Mouse (Mus musculus) cerebellum, adult 2 months (tissue): Measurements from ENCODE around the gene Pex16. TPM values are rescaled to one million over a fixed set of nuclear protein-coding genes. Genes with fewer than 3 reads are reported as not detected.

ENCODE experiments used
- DNase-seq, 2 experiments: peaks; one replicate each; pipeline ENCODE4 v3.0.0; 2021
- H3K27ac ChIP-seq: fragments of 200-500 bp; 2 replicates; pipeline ENCODE4 v1.5.1; 2012; ENCODE audit warnings: low read length, control low read depth, inconsistent platforms; ENCODE audit not compliant: insufficient read depth
- H3K27me3 ChIP-seq: fragments of 200-500 bp; 2 replicates; pipeline ENCODE4 v1.6.1; 2012; ENCODE audit warnings: inconsistent platforms, mild to moderate bottlenecking, low read length, moderate library complexity; ENCODE audit not compliant: control insufficient read depth, insufficient read depth
- H3K4me1 ChIP-seq: fragments of 200-500 bp; 2 replicates; pipeline ENCODE4 v1.6.1; 2011; ENCODE audit warnings: low read length; ENCODE audit not compliant: control insufficient read depth, insufficient read depth
- H3K4me3 ChIP-seq: fragments of 200-500 bp; replicated peaks from 2 replicates; pipeline ENCODE3; 2011; ENCODE audit warnings: mild to moderate bottlenecking, low read depth, low read length, control low read depth; ENCODE audit not compliant: insufficient read depth
- CTCF ChIP-seq: fragments of 200-500 bp; IDR thresholded peaks from 2 replicates; pipeline ENCODE4 v1.5.1; 2011; ENCODE audit warnings: low read depth, mild to moderate bottlenecking, control low read depth, low read length, moderate library complexity, borderline replicate concordance; ENCODE audit not compliant: insufficient read depth
- POLR2A ChIP-seq: fragments of 200-500 bp; IDR thresholded peaks from 2 replicates; pipeline ENCODE4 v1.6.1; 2011; ENCODE audit warnings: low read length, control low read depth, borderline replicate concordance; ENCODE audit not compliant: insufficient read depth
- WGBS: fragments of 180-500 bp; shearing (Covaris S2); methylation state at CpG from one replicate; pipeline ENCODE4 v1.1.7; 2018; 5-methylcytosine and 5-hydroxymethylcytosine counted together
- polyA plus RNA-seq: library from polyadenylated mRNA; depleted of rRNA; stranded (reverse); fragments of >200 nt; gene quantifications from 2 replicates; pipeline ENCODE4 v1.2.3, GENCODE M21; 2012

The Pex16 gene
- polyA plus RNA-seq, 1 experiment, result 60.7 TPM

DNA sequence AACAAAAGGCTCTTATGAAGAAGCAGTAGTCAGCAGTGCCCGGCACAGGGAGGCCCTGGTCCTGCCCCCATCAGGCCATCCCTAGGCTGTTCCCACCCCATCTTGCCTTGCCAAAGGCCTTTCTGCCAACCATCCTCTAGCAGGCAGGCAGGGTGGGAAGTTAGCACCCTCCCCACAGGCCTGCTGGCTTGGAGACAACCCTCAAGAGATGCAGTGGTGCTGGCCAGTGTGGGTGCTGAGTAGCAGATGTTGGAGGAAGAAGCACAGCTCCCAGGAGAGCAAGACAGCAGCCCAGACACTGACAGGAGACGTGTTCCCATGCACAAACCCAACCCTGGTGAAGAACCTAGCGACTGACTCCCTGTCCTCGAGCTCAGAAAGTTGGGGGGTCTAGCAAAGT lies 13.2 kb downstream of the Pex16 start:
- 39% methylated on average over 4 of the region's 4 CpGs for WGBS

DNA sequence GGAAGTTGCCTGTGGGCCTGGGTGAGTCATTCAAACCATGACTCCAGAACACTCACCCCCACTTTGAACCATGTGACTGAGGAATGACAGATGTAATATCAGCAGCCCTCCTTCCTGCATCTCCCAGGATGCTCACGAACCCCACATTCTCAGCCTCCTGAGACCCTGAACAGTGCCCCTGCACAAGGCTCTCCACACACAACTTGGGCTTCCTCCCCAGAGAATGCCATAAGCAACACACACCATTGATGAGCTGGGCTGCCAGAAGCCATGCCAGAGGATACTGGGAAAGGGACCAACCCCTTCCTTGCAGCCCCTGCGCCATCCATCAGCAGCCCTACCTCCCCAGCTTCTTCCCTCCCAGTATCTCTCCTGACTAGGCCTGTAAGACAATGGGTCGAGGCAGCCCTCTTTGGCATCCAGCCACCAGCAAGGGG lies 13.6 kb downstream of the Pex16 start:
- WGBS, result 13% methylated on average over 3 of the region's 3 CpGs

More for the DNA sequence above, 13.2 kb downstream of the Pex16 start:
- no peaks in the 10 kb centered on the region for H3K27me3 ChIP-seq
- H3K27ac ChIP-seq, result peak overlapping the region; percentile 81
- TF ChIP-seq CTCF (no peak), POLR2A (no peak)
- DNase-seq, result peak in 1 of 2 experiments; percentile 57
- H3K4me1 ChIP-seq, result peaks cover 68% of the 10 kb centered on the region
- H3K4me3 ChIP-seq, result no peak overlapping the region

DNA sequence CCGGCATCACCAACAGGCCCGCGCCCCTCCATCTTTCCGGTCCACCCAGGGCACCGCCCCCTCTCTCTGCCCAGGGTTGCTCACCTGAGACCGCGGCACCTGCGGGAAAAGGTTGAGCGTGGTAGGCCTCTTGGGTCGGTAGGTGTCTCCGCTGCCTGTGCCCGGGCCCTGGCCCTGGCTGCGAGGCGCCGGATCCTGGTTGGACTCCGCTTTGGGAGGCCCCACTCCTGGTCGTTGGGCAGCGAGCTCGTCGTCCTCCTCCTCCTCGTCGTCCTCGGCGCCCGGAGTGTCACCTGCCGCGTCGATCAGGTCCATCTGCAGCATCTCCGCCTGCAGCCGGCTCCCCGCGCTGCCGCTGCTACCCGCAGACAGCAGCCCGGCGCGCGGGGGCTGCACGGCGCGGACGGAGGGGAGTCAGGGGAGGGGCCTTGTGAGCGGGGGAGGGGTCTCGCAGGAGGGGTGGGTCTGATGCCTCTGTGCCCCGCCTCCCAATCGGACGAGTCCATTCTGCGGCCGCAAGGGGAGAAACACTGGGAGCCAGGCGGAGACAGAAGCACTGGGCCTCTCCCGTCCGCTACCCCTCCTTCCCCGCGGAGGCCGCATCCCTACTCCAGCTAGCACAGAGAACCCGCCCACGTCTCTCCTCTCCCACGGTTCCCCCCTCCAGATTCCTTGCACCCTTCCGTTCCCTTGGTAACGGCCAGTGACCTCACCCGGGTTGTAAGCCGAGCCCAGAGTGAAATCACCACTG lies 14.6 kb downstream of the Pex16 start:
- peaks cover 69% of the 10 kb centered on the region for H3K4me1 ChIP-seq

More for the DNA sequence above, 13.6 kb downstream of the Pex16 start:
- DNase-seq, result peak in 1 of 2 experiments; percentile 39
- H3K27ac ChIP-seq, result peak overlapping the region; percentile 81
- H3K4me1 ChIP-seq, result peaks cover 68% of the 10 kb centered on the region
- no peaks in the 10 kb centered on the region for H3K27me3 ChIP-seq
- TF ChIP-seq POLR2A (no peak), CTCF (no peak)
- H3K4me3 ChIP-seq, result peak overlapping the region; percentile 38

DNA sequence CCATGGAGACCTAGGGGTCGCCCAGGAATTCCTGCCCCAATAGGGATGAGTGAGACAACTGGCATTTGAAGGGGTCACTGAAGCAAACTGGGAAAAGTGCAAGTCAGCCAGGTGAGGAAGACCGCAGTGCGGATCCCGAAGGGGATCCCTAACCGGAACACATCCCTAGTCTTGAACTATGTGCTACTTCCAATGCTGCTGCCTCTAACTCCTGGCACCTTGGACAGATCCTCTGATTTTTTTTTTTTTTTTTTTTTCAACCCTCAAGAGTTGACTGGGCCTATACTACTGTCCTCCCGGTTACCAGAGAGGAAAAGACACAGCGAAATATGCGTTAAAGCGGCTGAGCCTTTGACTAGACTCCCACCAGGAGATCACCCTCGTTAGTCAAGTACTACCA lies 15.2 kb downstream of the Pex16 start:
- Histone ChIP-seq H3K27me3 (no peaks in the 10 kb centered on the region), H3K4me1 (peaks cover 69% of the 10 kb centered on the region), H3K27ac (peak overlapping the region; percentile 22), H3K4me3 (peak overlapping the region; percentile 38)
- 26% methylated on average over 10 of the region's 10 CpGs for WGBS
- TF ChIP-seq POLR2A (no peak), CTCF (no peak)
- no peak for DNase-seq

More for the DNA sequence above, 14.6 kb downstream of the Pex16 start:
- peak overlapping the region; percentile 81 for H3K27ac ChIP-seq
- WGBS, result 1% methylated on average over 60 of the region's 62 CpGs
- peak overlapping the region; percentile 38 for H3K4me3 ChIP-seq
- no peaks in the 10 kb centered on the region for H3K27me3 ChIP-seq
- peak; percentile 86 to 91 for DNase-seq
- TF ChIP-seq POLR2A (no peak), CTCF (no peak)

DNA sequence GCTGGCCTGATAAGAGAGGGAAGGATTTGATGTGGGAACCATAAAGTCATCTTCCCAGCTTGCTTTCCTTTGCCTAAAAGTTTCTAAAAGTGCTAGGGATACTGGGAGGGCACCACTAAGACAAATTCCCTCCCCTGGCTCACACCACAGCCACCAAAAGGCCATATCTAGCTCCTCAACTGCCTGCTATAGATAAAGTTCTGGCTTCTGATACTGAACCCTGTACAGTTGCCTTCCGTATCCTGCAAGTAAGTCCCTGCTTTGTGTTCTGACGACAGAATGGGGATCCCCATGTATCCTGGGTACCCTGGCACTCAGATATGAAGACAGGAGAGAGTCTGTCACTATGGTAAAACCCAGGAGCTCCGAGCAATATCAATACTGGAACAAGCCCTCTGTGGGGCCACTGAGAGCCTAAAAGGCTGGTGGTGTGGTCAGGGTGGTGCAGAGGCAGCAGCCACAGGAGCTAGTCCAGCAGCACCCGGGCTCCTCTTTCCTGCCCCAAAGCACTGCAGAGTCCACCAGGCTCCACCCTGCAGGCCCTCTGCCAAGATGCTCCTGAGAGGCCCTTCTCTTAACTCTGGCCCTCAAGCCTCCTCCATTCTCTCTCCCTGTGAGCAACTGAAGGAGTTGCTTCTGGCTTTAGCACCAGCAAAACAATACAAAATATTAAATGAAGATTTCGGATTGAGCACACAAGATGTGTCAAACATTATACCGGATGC lies 15.9 kb downstream of the Pex16 start:
- TF ChIP-seq POLR2A (no peak), CTCF (no peak)
- no peak overlapping the region for H3K4me3 ChIP-seq
- 41% methylated on average over 6 of the region's 6 CpGs for WGBS
- H3K27ac ChIP-seq, result peak overlapping the region; percentile 18; the same call in 1 of the 2 replicates
- no peaks in the 10 kb centered on the region for H3K27me3 ChIP-seq
- peak in 1 of 2 experiments; percentile 65 for DNase-seq
- H3K4me1 ChIP-seq, result peaks cover 71% of the 10 kb centered on the region

DNA sequence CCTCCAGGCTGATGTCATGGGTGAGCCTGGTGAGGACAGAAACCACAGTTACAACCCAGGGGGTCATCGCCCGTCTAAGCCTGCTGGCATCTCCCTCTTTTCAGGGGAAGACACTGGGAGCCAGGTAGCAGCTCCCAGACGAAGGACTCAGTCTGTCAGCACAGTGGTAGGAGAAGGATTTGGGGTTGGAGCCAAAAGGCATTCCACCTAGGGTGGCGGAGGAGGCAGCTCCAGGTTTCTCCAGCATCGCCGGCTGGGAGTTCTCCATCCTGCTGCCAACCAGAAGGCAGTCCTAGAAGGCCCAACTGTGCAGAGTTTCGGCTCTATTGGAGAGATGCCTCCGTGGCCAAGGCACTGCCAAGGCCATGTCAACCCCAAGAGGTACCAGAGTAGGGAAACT lies 16.6 kb downstream of the Pex16 start:
- H3K27me3 ChIP-seq, result no peaks in the 10 kb centered on the region
- peaks cover 69% of the 10 kb centered on the region for H3K4me1 ChIP-seq
- WGBS, result 5% methylated on average over 8 of the region's 8 CpGs
- DNase-seq, result peak in 1 of 2 experiments; percentile 77
- TF ChIP-seq CTCF (no peak), POLR2A (no peak)
- peak overlapping the region; percentile 9 for H3K4me3 ChIP-seq
- peak overlapping the region; percentile 88 for H3K27ac ChIP-seq

DNA sequence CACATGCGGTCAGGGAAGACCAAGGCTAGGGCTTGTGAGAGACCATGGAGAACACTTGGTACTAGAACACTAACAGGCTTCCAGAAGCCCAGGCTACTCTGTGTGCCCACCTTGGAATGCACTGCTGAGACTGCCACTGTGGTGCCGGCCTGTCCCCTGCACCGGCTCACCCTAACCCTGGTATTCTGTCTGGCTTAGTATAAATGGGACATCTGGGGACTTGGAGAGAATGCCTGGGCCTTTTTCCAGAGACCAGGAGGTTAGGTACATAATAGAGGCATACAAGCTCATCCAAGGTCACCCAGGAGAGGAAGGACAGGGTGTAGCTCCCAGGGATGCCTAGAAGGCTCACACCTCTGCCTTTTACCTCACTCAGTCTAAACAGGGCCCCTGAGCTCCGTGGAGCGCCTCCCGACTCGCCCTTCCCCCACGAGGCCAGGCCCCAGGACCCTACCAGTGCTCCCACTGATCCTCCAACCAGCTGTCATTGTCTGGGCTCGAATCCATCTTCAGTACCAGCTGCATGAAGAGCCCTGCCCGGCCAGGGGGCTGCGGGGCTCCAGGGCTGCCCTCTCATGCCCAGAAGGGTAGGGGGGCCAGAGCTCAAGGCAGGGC lies 17.3 kb downstream of the Pex16 start:
- TF ChIP-seq CTCF, result no peak
- TF ChIP-seq POLR2A, result no peak
- Histone ChIP-seq H3K27ac (peak overlapping the region; percentile 88), H3K4me1 (peaks cover 73% of the 10 kb centered on the region), H3K27me3 (no peaks in the 10 kb centered on the region), H3K4me3 (peak overlapping the region; percentile 57)
- WGBS, result 7% methylated on average over 11 of the region's 11 CpGs
- DNase-seq, result peak in 1 of 2 experiments; percentile 50
